Mouse (Mus musculus): ENCODE measurements around the gene Cbs. TPM values are rescaled to one million over a fixed set of nuclear protein-coding genes. Genes with fewer than 3 reads are reported as not detected.
A peak's percentile ranks its signal among the peaks of the same experiment; 100 is the strongest.

Cbs gene
- total and polyA plus RNA-seq, 3 experiments, result 0.05 TPM; not detected in 2

DNA sequence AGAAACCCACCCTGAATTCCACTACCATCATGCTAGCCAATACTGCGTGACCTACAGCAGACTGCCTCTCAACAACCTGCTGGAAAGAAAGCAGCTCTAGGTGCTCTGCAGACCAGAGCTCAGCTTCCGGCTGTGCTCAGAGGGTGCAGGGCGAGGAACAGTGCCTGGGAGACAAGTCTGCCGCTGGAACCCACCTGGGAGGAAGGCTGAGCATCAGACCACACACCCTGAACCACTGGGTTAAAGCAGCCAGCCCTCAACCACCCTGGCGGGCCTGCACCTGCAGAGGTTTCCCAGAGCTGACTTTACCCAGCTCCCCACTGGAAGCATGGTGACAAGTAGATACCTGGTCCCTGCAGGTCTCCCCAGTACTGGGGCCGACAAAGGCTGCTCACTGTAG, 16.2 kb upstream of the Cbs start:
- Histone ChIP-seq H3K27me3 (ENCODE audit: insufficient read depth, low read length) (no peaks in the 10 kb centered on the region), H3K9me3 (replicated peaks) (no peaks in the 10 kb centered on the region), H3K36me3 (replicated peaks) (peaks cover 89% of the 10 kb centered on the region), H3K4me1 (ENCODE audit: insufficient read depth, low read depth, low read length) (peaks cover 54% of the 10 kb centered on the region), H3K4me3 (ENCODE audit: low read depth, low read length) (peak overlapping the region; percentile 25; the same call in 1 of the 2 replicates)
- TF ChIP-seq TAL1 (conservative IDR thresholded peaks at IDR 0.05; ENCODE audit: low read depth, low read length) (no peak), GATA2 (IDR thresholded peaks at IDR 0.05; ENCODE audit: borderline replicate concordance, low read depth, low read length) (no peak), CTCF (IDR thresholded peaks at IDR 0.05; ENCODE audit: low read depth, low read length) (no peak), GATA1 (IDR thresholded peaks at IDR 0.05; ENCODE audit: borderline replicate concordance, low read length) (no peak), POLR2AphosphoS5 (IDR thresholded peaks at IDR 0.05; ENCODE audit: insufficient replicate concordance, low read depth, low read length) (no peak)
- no peak for ATAC-seq (ENCODE audit: extremely low read depth, insufficient number of reproducible peaks, low FRiP score, poor library complexity, severe bottlenecking)
- DNase-seq (ENCODE audit: low spot score), result no peak

DNA sequence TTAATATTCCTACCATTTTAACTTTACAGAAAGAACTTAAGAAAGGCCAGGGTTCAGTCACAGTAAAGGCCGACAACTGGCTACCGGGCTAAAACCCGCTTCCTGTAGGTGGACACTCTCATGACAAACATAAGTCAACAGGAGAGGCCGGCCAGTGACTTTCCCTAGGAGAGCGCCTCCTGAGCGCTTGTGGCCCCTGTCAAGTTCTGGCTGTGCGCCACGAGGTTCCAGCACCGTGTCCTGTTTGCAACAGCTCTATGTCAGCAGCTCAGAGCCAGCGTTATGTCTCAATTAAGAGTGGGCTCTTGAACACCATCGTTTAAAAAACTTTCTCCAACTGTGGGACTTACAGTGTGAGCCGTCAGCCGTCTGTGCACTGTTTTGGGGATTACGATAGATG, 15.1 kb upstream of the Cbs start:
- H3K36me3 ChIP-seq (replicated peaks), result peaks cover 95% of the 10 kb centered on the region
- DNase-seq (ENCODE audit: low spot score), result no peak
- TF ChIP-seq CTCF (IDR thresholded peaks at IDR 0.05; ENCODE audit: low read depth, low read length), result no peak
- no peak for TF ChIP-seq GATA1 (IDR thresholded peaks at IDR 0.05; ENCODE audit: borderline replicate concordance, low read length)
- TF ChIP-seq POLR2AphosphoS5 (IDR thresholded peaks at IDR 0.05; ENCODE audit: insufficient replicate concordance, low read depth, low read length), result no peak
- TF ChIP-seq TAL1 (conservative IDR thresholded peaks at IDR 0.05; ENCODE audit: low read depth, low read length), result no peak
- TF ChIP-seq GATA2 (IDR thresholded peaks at IDR 0.05; ENCODE audit: borderline replicate concordance, low read depth, low read length), result no peak

DNA sequence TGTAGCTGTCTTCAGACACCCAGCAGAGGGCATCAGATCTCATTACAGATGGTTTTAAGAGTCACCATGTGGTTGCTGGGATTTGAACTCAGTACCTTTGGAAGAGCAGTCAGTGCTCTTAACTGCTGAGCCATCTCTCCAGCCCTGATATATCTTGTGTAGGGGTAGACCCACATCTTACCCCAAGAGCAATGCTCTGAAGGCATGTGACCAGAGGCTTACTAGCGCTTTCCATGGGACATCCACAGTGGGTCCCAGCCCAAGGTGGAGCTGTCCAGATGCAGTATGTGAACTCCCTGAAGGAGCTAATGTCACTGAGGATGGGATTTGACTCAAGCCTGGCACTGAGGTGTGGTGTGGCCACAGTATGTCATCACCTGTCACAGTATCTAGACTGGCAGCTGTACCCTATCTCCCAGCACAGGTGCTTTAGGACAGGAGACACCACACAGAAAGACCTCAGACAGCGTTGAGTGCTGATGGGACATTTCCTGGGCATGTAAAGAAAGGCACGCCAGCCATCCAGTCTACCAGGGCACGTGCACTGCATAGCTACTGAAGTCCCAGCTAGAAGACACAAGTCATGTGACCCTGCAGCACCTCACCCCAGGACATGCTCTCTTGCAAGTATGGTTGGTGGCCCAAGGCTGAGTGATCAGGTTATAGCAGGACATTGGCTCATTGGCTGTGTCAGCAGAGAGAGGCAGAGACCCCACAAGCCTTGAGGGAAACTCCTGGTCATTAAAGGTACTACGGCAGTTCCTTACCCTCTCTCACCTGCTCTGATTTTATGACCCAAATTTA, 9.4 kb upstream of the Cbs start:
- H3K4me3 ChIP-seq (ENCODE audit: low read depth, low read length), result no peak overlapping the region
- H3K36me3 ChIP-seq (replicated peaks), result peaks cover 54% of the 10 kb centered on the region
- DNase-seq (ENCODE audit: low spot score) (no peak), ATAC-seq (ENCODE audit: extremely low read depth, insufficient number of reproducible peaks, low FRiP score, poor library complexity, severe bottlenecking) (no peak)
- 0 out of 2 replicates have a peak, but pooled peaks cover 6% of the 10 kb centered on the region for H3K27me3 ChIP-seq (ENCODE audit: insufficient read depth, low read length)
- TF ChIP-seq POLR2AphosphoS5 (IDR thresholded peaks at IDR 0.05; ENCODE audit: insufficient replicate concordance, low read depth, low read length), result peak; percentile 86; the same call in 1 of the 2 replicates
- no peak for TF ChIP-seq TAL1 (conservative IDR thresholded peaks at IDR 0.05; ENCODE audit: low read depth, low read length)
- H3K4me1 ChIP-seq (ENCODE audit: insufficient read depth, low read depth, low read length), result peaks cover 18% of the 10 kb centered on the region
- H3K9me3 ChIP-seq (replicated peaks), result no peaks in the 10 kb centered on the region

More for the DNA sequence above, 15.1 kb upstream of the Cbs start:
- Histone ChIP-seq H3K4me1 (ENCODE audit: insufficient read depth, low read depth, low read length) (peaks cover 51% of the 10 kb centered on the region), H3K27me3 (ENCODE audit: insufficient read depth, low read length) (no peaks in the 10 kb centered on the region), H3K4me3 (ENCODE audit: low read depth, low read length) (no peak overlapping the region; the same call in 1 of the 2 replicates), H3K9me3 (replicated peaks) (no peaks in the 10 kb centered on the region)
- ATAC-seq (ENCODE audit: extremely low read depth, insufficient number of reproducible peaks, low FRiP score, poor library complexity, severe bottlenecking), result no peak

- peaks cover 5% of the 10 kb centered on the region; the same call in 1 of the 2 replicates for H3K4me1 ChIP-seq (ENCODE audit: insufficient read depth, low read depth, low read length)
- peaks cover 19% of the 10 kb centered on the region for H3K36me3 ChIP-seq (replicated peaks)
- no peak for TF ChIP-seq POLR2AphosphoS5 (IDR thresholded peaks at IDR 0.05; ENCODE audit: insufficient replicate concordance, low read depth, low read length)
- TF ChIP-seq GATA1 (IDR thresholded peaks at IDR 0.05; ENCODE audit: borderline replicate concordance, low read length), result no peak
- TF ChIP-seq GATA2 (IDR thresholded peaks at IDR 0.05; ENCODE audit: borderline replicate concordance, low read depth, low read length), result no peak
- no peaks in the 10 kb centered on the region for H3K9me3 ChIP-seq (replicated peaks)
- ATAC-seq (ENCODE audit: extremely low read depth, insufficient number of reproducible peaks, low FRiP score, poor library complexity, severe bottlenecking) (no peak), DNase-seq (ENCODE audit: low spot score) (no peak)
- no peak overlapping the region for H3K4me3 ChIP-seq (ENCODE audit: low read depth, low read length)
- peaks cover 12% of the 10 kb centered on the region for H3K27me3 ChIP-seq (ENCODE audit: insufficient read depth, low read length)
Measured at GRCm38 (mm10) chr17:31642913-31643312, 5.9 kb upstream of the Cbs start.

DNA sequence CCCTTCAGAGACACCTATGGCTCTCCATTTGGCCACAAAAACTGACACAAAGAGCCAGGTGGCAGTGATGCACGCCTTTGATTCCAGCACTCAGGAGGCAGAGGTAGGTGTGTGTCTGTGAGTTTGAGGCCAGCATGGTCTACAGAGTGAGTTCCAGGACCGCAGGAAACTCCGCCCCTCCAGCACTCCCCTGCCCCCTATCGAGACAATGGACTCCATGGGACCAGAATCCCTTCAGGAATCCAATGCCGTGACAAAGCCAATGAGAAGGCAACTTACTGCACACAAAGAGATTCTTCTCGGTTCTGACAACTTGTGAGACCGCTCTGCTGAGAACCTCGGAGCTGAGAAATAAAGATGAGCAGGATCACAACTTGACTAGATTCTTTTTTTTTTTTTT, 5.3 kb upstream of the Cbs start:
- peaks cover 13% of the 10 kb centered on the region for H3K36me3 ChIP-seq (replicated peaks)
- no peak overlapping the region for H3K4me3 ChIP-seq (ENCODE audit: low read depth, low read length)
- ATAC-seq (ENCODE audit: extremely low read depth, insufficient number of reproducible peaks, low FRiP score, poor library complexity, severe bottlenecking), result no peak
- H3K27me3 ChIP-seq (ENCODE audit: insufficient read depth, low read length), result peaks cover 18% of the 10 kb centered on the region
- no peak for DNase-seq (ENCODE audit: low spot score)
- peaks cover 5% of the 10 kb centered on the region; the same call in 1 of the 2 replicates for H3K4me1 ChIP-seq (ENCODE audit: insufficient read depth, low read depth, low read length)
- TF ChIP-seq TAL1 (conservative IDR thresholded peaks at IDR 0.05; ENCODE audit: low read depth, low read length), result no peak
- TF ChIP-seq POLR2AphosphoS5 (IDR thresholded peaks at IDR 0.05; ENCODE audit: insufficient replicate concordance, low read depth, low read length), result no peak
- no peak for TF ChIP-seq GATA1 (IDR thresholded peaks at IDR 0.05; ENCODE audit: borderline replicate concordance, low read length)
- TF ChIP-seq GATA2 (IDR thresholded peaks at IDR 0.05; ENCODE audit: borderline replicate concordance, low read depth, low read length), result no peak
- TF ChIP-seq CTCF (IDR thresholded peaks at IDR 0.05; ENCODE audit: low read depth, low read length), result no peak
- H3K9me3 ChIP-seq (replicated peaks), result no peaks in the 10 kb centered on the region

DNA sequence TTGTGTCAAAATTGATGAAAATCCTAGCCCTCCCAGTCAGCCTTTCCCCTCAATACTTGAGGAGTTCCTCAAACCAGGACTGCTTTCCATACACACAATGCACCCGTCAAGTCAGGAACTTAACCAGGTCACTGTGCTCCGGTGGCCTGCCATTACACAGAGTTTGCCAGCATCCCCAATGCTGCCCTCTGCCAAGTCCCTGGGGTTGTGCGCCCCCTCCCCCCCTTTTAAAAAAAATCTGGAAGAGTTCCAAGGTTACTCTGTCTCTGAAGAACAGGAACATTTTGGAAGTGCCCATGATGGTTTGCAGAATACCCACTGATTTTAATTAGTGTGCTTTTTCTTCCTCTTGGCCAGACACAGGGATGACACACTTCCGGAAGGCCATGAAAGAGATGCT, 2.6 kb upstream of the Cbs start:
- Histone ChIP-seq H3K27me3 (ENCODE audit: insufficient read depth, low read length) (peaks cover 34% of the 10 kb centered on the region), H3K9me3 (replicated peaks) (no peaks in the 10 kb centered on the region), H3K4me1 (ENCODE audit: insufficient read depth, low read depth, low read length) (peaks cover 3% of the 10 kb centered on the region; the same call in 1 of the 2 replicates), H3K36me3 (replicated peaks) (no peaks in the 10 kb centered on the region), H3K4me3 (ENCODE audit: low read depth, low read length) (no peak overlapping the region)
- no peak for ATAC-seq (ENCODE audit: extremely low read depth, insufficient number of reproducible peaks, low FRiP score, poor library complexity, severe bottlenecking)
- no peak for DNase-seq (ENCODE audit: low spot score)
- TF ChIP-seq CTCF (IDR thresholded peaks at IDR 0.05; ENCODE audit: low read depth, low read length) (no peak), GATA2 (IDR thresholded peaks at IDR 0.05; ENCODE audit: borderline replicate concordance, low read depth, low read length) (no peak), POLR2AphosphoS5 (IDR thresholded peaks at IDR 0.05; ENCODE audit: insufficient replicate concordance, low read depth, low read length) (no peak), GATA1 (IDR thresholded peaks at IDR 0.05; ENCODE audit: borderline replicate concordance, low read length) (no peak)
